Mouse (Mus musculus) megakaryocyte, embryonic 14.5 days (primary cell): ENCODE results near the gene Tmem53.

Experiments
- FLI1 ChIP-seq: IDR thresholded peaks from 2 replicates; pipeline ENCODE4 v1.6.1; 2012; ENCODE audit warnings: low read length, inconsistent platforms, mixed read lengths
- GATA1 ChIP-seq: IDR thresholded peaks from 3 replicates; pipeline ENCODE4 v1.6.1; 2012; ENCODE audit warnings: mixed read lengths, low read length, inconsistent platforms, borderline replicate concordance

- TF ChIP-seq GATA1, result no peak
- no peak for TF ChIP-seq FLI1
Measured at GRCm38 (mm10) chr4:117239153-117239552, 12.6 kb upstream of the Tmem53 start.
